Mouse (Mus musculus) forelimb bud, embryonic 11.5 days (tissue): ENCODE measurements at regions not wholly inside any gene's neighbourhood (a gene's known extent, or its start where the extent isn't known, plus 50 kb on each side); places are given as distances from the start of the nearest gene placed in this dataset.

Experiments used
- DNase-seq: peaks from one replicate; pipeline ENCODE4 v3.0.0-alpha.2; 2012; ENCODE audit warnings: low read depth, low spot score

DNA sequence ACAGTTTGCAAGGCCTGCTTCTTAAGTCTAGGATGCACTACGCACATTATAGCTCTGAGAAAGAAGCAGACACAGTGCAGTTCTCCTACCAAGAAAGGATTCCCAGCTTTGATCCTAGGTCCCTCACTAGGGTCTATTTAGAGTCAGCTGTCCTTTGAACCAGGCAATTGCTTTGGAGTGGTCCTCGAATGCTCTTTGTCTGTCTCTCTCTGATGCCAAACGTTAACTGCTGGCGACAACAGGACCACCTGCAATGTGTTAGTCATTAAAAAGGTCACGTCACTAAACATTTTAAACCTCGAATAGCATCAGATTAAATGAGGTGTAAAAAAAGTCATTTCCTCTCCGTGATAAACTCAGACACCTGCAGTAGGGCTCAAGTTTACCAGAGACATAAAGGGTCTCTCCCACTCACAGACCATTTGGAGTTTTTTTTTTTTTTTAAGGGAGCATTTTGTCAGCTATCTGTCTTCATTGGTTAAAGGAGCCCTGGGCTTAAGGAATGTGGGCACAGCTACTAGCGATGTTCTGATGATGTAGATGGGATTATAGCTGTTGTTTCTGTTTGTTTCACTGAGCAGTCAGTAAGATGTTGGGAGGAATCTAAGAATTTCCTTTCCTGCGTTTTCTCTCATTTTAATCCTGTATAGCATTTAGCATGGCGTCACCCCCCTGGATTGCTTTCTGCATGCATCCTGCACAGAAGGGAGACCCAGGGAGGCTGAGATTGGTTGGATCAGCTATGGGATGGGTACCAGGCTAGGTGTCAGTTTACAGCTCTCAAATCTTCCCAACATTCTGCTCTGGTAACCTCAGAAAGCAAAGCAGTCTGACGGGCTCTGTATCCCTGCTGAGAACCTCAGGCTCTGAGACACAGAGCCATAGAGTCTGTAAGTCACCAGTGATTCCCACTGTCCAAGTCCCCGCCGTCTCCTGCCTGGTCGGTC, 615.3 kb upstream of the Sall1 start:
- DNase-seq, result peak; percentile 56

DNA sequence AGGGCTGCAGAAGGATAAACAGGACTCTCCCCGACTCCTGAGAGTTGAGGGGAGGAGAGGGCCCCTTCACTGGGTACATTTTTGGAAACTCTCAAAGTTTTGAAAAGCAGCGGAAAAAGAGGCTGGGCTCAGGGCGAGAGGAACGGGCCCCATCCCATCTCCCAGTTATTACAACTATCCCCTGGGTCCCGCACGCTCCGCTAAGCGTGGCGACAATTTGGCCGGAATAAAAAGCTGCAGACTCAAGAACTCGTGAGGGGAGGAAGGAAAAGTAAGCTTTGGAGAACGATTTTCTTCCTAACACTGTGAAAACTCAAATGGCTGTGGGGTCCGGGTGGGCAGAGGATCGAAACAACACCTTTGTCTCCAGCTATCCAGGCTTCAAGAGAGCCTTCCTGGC, 611.4 kb upstream of the Sall1 start:
- no peak for DNase-seq

DNA sequence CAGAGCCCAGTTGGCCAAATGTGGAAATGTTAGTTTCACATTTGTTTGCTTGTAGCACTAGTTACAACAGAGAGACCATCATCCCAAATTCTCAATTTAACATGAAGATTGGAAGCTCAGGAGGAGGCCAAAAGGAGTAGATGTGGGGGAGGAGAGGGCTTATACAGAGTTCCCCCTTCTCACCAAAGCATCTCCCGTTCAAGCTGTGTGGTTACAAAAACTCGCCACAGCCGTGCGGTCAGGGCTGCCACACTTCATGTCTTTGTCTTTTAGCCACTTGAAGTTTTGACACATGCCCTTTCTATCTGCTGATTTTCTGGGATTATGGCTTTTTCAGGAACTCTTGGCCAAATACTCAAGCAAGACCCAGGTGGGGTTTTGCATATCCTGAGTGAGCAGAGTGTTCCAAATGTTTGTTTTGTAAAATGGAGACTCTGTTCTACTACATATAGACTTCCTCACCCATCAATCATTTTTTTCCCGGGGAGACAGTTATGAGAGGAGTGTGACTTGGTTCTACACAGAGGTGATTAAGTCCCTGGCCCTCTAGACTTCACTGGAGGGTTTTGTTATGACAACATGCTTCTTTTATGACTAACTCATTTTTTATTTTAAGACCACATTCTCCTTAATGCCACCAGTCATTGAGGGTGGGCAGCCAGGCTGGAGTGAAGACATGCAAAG, 605.4 kb upstream of the Sall1 start:
- DNase-seq, result no peak

DNA sequence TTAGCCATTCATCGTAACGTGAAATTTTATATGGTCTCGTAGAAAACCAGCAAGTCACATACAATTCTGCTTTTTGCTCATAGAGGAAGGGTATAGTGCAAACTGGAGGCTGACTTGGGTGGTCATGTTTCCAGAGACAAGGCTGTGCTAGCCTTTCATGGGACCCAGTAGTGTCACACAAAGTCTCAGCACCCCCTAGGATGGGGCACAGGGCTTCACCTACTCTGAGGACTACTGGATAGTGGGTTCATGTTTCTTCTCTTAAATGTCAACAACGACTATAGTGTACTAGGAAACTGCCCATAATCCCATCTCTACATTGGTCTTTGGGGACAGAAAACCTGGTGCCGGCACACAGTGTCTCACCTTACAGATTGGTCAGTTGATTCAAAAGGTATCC, 603.0 kb upstream of the Sall1 start:
- DNase-seq, result no peak

DNA sequence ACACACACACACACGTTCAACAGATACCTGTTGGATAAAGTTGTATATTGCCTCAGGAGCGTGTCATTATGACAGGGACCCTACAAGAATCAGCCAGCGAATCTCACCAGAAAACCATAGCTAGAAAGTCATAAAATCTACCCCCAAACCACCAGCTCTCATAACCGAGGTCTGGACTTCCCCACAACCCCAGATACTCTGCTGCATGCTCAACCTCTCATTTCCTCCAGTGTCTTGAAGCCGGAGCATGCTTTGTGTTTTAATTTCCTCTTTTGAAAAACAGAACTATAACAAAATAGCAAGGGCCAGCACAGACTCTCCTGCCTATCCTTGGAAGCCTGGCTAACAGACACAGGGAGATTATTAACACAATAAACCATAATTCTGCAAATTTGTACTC, 597.4 kb upstream of the Sall1 start:
- DNase-seq, result no peak

DNA sequence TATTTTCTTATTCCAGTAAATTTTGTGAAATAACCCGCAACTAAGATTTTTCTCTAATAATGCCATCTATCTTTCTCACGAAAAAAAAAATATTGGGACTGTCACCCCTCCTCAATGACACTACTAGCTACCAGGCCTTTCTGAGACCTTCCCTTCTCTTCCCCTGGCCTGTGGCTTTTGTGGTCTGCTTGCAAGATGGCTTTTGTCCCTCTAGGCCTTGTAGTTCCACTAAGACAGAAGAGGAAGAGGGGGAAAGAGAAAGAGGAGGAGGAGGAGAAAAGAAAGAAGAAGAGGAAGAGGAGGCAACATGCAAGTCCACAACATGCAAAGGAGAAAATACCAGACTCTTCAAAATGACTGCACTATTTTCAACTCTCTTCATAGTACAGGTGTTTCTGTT, 590.9 kb upstream of the Sall1 start:
- DNase-seq, result no peak

DNA sequence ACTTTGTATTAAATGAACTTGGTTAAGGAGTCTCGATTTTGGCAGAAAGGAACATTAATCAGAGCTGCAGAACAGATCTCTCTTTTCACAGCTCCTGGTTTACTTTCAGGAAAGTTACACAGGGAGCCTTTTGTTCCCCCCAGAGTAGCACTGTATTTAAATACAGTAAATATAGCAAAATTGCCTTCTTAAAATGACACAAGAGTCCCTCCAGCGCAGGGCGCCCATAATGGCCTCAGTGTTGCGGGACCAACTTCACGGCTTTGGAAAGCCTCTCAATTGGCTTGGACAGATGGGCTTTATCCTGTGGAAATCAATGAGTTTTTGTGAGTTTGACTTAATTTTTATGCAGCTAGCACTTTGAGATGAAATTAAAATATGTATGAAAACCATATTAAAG, 588.3 kb upstream of the Sall1 start:
- DNase-seq, result peak; percentile 27

DNA sequence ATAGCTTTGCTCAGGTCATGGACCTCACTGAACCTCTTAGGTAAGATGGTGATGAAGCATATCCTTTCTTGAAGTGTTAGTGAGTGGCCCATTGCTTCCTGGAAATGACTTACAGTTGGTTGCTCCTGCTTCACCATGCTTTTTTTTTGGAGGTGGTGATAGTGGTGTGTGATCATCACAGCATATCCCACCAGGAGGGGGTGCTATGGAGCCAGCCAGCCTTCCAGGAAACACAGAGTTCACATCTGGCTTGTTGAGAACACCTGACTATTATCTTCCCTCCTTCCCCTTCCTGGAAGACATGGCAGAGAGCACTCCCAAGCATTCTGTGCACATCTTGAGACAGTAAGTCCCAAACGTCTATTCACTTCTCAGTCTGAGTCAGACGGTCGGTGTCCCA, 586.6 kb upstream of the Sall1 start:
- no peak for DNase-seq

DNA sequence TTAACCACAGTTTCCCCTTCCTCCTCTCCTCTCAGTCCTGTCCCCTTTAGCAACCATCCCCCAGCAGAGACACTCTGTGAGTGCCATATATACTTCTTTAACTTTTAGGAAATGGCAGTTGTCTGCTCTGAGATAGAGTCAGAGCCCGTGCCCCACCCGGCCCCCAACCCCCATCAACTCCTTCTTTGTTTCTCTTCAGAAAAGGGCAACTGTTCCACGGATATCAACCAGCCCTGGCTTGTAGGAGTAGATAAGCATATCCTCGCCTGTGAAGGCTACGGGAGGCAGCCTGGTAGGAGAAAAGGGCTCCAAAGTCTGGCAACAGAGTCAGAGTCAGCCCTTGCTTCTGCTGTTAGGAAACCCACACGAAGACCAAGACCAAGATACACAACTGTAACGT, 574.1 kb upstream of the Sall1 start:
- DNase-seq, result no peak

DNA sequence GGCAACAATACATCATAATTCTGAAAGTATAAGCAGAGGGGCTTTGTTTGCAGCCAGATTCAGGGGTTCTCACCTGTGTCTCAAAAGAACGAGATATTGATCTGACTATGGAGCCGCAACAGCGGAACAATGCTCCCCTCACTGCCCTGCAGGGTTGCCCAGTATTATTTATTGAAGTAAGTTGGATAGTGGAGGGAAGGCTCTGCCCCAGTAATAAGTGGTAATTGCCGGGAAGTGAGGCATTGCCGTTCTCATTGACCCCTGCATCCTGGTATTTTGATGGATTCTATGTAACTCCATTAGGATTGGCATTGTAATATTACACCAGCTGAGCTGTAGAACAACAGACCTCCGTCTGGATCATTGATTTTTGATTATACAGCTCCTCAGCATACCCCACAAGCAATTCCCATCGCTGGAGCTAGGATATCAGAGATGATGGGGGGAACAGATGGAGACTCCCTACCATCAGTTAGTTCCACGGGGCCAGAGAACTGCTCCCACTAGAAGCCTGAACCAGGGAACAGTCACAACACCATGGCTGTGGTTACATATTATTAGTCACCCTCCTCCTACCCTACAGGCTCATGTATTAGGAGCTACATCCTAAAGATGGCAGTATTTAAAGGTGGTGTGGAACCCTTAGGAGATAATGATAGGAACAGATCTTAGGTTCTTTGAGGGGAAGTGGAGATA, 572.0 kb upstream of the Sall1 start:
- DNase-seq, result no peak

DNA sequence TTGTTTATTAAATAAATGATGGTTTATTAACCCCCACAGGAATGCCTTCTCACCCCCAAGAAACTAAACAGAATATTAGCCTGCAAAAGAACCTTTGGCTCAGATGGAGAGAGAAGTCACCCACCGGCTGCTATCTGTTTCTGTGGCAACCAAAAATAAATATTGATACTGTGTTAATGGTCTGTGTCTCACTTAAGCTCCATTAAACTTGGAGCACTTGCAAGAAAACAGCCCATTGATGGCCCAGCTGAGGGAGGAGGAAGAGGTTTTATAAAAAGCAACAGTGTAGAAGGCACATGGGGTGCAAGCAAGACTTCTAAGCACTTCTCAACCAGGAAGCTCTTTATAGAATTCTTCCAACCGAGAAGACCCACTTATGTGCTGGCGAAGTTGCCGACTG, 565.1 kb upstream of the Sall1 start:
- no peak for DNase-seq

DNA sequence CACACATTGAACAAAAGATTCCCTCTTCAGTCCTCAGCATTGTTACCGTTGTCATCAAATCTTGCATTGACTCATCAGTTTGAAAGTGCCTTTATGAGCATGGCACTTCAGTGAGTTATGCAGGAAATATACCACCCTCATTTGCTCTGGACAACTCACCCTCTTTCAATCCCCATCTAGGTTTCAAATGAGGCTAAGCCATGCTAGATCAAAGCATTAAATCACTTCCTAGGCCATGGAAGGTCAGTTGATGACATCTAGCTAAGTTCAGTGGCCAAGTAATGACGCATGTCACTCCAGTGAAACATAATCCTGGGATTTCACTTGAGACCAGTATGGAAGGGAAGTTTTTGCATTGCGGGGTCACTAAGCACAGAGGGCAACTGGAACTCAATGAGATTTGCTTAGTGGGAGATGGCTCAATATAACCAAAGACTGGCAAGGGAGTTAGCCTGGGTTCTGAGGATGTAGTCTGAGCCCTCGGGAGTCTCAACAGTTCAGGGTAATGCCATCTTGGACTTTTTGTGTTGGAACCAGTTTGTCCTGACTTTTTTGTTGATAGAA, 562.0 kb upstream of the Sall1 start:
- DNase-seq, result no peak

DNA sequence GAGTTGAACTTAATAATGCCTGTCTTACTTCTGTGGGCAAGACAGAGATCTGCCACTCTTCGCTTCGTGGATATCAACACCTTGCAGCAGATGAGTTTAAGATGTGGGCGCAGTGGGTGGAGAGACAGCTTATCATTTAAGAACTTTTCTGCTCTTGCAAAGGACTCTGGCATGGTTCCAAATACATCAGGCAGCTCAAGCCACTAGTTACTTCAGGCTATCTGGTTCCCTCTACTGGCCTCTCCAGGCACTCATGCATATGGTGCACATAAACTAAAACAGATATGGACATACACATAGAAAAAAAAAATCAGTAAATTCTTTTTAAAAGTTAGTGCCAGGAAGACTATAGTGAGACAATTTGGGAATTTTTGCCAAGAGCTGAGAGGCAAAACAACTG, 560.5 kb upstream of the Sall1 start:
- no peak for DNase-seq

DNA sequence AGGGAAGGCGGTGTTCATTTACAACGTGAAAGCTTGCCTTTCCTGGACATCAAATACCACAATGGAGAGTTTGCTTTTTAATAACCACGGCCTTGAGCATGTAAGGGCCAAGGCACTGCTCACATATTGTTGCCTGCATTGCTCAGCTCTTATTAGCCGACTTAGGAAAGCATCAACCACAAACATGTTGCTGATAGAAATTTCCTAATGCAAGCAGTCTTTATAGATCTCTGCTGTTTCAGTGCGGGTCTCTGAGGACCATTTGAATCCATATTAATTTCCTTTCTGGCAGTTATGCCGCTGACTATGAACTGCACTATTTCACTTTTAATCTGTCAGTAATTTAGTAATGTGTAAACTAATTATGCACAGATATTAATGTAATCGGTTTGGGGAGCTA, 552.4 kb upstream of the Sall1 start:
- no peak for DNase-seq

DNA sequence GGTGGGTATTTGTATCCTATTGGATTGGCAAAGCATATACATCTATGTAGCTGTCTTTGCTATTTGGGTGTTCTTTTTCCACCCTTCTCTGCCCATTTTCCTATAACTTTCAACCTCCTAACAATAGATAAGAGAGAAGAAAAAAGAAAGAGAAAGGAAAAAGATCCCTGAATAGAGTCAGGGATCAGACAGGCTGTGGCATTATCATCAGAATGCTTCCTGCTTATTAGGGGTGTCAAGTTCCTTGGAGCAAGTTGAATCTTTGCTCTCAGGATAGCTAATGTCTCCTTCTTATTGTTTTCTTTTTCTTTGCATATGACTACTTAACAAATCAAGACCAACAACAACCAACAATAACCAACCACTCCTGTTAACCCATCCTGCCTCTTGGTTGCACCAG, 539.1 kb upstream of the Sall1 start:
- DNase-seq, result no peak

DNA sequence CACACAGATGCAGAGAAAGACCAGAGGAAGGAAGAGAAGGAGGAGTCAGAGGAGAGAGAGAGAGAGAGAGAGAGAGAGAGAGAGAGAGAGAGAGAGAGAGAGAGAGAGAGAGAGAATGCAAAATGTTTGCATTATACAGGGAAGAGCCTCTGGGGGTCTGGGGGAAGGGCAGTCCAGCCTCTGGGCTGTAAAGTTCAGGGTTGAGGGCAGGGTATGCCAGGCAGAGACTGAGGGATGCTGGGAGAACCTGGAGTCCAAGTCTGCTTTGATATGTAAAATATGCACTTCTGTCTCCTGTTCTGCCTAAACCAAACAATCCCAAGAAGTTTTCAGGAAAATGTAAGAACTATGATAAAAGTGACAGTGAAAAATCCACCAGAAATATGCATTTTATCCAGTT, 538.6 kb upstream of the Sall1 start:
- DNase-seq, result no peak

DNA sequence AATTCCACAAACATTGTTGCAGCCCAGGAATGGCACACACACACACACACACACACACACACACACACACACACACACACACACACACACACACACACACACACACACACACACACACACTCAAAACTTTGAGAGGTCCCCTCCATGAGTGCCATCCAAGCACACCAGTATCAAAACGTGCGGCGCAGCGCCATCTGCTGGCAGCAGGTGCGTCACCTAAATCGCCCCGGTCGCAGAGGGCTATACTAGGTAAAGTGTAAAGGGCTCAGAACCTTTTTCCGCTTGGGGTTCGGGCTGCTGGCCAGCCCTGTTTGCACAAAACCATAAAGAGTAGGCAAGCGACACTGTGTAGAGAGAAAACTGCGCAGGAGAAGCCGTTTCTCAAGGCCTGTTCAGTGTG, 527.9 kb upstream of the Sall1 start:
- peak; percentile 88 for DNase-seq

DNA sequence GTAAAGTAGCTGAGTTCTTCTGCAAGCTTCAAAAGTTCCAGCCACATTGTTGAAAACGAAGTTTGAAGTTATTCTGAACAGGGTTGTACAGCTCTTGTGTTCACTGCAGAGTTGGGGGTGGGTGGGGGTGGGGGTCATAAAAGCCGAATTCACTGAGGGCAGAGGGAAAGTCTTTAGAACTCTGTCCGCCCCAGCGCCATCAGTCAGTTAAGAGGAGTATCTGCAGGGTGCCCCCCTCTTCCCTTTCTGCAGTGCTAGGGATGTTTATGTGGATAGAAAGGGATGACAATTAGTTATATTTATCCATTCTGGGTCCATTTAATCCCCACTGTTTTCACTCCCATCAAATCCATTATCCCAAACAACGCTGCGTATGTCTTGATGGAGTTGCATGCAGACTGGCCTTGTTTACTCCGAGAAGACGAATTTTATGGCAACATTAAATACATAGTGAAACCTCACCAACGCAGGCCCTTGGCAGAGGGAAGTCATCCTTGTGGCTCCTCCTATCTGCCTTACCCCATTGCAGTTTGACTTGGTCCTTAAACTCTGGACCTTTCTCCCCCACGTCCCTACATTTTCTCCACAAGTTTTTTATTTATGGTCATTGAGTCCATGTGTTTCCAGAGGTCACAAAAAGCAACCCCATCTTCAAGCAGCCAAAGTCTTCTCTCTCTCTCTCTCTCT, 526.8 kb upstream of the Sall1 start:
- peak; percentile 8 for DNase-seq

DNA sequence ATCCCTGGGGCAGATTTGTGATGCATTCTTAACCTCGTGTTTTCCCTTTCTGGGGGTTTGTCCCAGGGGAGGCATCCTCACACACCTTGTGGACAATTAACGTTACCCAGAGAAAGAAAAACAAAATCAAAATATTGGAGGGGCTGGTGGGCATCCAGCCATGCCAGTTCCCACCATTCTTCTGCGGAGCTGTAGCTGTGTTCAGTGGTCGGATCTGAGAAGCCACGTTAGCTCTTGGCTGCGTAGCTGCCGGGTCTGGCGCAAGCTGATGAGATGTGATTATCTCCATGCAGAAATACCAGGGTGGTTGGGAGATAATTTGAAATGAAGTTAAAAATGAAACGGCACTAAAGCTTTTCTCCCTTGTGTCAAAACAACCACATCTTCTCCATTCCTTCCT, 525.4 kb upstream of the Sall1 start:
- DNase-seq, result no peak

DNA sequence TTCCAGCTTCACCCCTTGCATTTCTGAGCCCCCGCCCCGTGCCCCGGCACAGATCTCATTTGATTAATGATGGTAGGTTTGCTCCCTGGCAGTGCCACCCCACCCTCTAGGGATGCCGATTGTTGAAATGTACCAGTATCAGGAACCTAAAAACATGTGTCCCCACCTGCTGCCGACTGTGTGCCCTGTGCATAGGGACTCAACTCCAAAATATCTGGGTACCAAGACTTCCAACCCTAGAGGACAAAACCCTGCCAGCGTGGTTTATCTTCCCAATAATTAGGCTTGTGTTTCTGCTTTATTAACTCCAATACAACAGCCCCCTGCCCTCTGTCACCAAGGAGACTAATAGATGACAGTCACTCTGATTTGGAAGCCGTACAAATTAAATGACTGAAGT, 524.7 kb upstream of the Sall1 start:
- DNase-seq, result no peak

DNA sequence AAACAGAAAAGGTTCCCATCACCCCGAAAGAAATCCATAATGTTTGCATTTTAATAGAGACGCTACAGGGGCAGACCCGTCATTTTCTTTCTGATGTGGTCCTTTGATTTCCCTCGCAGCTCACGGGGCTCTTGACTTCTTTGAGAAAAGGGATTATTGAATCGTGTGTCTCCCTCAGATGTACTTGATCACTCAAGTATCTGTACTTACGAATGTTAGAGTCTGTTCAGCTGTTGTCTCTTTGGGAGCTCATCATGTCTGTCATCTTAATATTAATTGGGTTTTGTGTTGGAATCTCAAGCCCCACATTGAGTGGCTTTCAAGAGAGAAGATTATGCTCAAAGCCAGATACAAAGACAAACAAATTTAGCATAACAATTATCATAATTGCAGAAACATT, 523.0 kb upstream of the Sall1 start:
- DNase-seq, result no peak

DNA sequence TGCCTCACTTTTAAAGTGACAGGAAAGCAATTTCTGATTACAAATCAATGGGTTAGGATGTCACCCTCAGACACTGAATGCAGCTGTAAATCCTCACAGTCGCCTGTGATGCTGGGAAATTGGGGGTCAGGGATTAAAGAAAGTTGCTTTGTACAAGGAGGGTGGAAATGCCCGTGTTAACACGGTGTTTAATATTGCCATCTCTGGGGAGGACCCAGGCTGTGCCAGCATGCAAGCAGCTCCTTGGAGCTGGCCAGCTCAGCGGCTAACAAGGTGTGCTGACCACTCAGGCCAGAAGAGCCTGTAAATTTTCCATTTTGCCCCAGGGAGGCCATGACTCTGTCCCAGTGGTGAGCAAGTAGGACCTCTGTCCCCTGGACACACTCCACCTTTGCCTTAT, 522.5 kb upstream of the Sall1 start:
- DNase-seq, result no peak
